Mouse (Mus musculus) heart, postnatal 10 days (tissue): ENCODE measurements at regions not wholly inside any gene's neighbourhood (a gene's known extent, or its start where the extent isn't known, plus 50 kb on each side); places are given as distances from the start of the nearest gene placed in this dataset.
A peak's percentile ranks its signal among the peaks of the same experiment; 100 is the strongest.

ENCODE experiments used
- DNase-seq, 2 experiments: peaks; one replicate each; pipeline ENCODE4 v3.0.0; 2021
- intact Hi-C: fragments of 180-260 bp; cut with DNase I; formaldehyde crosslinking; loops from one replicate; pipeline ENCODE4 v1.15.1; 2025

DNA sequence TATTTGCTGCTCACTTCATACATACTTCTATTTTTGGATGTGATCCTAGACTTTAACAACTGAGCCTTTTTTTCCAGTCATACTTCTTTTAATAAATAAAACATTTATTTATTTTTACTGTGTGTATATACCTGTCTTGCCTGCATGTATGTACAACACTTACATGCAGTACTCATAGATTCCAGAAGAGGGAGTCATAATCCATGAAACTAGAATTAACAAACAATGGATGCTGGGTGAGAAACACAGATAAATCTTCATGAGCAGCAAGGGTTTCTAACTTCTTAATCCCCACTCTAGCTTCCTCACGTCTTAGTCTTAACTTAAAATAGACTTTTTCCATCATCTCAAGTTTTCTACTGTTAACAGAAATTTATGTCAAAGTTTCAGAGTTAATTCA is 1253.7 kb upstream of the Nr2f1 start:
- intact Hi-C loops = loop anchor here (10.0 kb wide), 2 partner anchors 1162 to 1292 kb away; no protein-coding TSS in a partner anchor
- DNase-seq = no peak

DNA sequence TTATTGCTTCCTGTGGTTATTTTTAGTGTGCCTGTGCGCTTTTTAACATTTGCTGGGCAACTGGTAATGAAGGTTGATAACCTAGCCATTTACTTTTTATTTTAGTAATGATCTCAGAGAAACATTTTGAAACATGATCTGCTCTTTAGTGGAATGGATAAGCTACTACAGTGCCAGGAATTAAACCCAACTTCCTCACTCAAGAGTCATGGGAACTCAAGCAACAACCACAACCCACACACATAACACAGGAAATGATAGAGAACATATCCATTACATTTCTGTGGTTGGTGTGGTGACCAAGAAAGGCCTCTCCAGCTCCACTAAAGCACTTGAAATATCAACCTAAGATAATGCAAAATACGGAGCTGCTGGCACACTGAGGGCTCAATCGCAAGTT is 1243.6 kb upstream of the Nr2f1 start:
- DNase-seq = no peak
- intact Hi-C loops = no loop called here

DNA sequence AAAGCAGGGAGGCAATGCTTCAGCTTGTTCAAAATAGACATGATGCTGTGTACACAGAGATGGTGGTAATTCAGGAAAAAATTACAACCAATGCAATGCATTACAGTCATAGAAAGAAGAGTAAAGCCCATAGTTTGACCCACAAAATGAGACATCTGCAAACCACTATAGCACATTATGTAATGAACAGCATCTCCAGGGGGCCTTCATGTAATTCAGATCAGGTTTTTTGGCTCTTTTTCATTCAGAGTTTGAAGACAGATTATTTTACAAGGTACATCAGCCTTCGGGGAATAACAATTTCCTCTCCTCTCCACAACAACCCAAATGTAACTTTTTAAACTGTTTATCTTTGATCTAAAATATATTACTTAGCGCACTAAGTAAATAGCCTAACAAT is 1243.1 kb upstream of the Nr2f1 start:
- DNase-seq = no peak
- intact Hi-C loops = no loop called here

DNA sequence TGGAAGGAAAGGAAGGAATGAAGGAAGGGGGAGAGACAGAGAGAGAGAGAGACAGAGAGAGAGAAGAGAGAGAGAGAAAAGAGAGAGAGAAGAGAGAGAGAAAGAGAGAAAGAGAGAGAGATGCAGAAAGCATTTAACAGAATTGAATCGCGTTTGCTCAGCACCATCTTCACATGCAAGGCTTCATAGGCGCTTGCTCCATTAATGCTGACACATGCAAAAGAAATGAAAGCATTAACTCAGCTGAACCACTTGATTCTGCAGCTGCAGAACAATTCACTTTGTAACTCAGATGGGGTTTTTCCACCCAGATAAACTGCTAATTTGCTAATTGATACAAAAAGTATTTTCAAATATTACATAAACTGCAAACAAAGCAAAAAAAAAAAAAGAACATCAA is 1231.9 kb upstream of the Nr2f1 start:
- intact Hi-C loops = no loop called here
- DNase-seq = no peak

DNA sequence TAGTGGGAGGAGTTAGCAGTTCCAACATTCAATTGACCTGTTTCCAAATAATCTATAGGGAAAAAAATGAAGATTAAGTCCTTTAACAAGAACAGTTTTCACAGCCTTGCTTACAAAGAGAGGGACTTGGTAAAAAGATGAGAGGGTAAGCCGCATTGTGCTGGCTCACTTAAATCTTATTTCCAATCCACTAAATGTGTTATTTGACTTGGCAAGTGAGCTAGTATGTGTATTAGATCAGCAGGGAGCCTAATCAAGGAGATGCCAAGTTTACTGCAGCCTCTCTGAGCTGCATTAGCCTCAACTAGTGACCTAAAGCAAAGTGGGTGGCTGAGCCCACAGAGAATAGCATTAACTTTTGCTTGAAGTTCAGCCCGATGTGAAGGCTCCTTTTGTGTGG is 1231.4 kb upstream of the Nr2f1 start:
- intact Hi-C loops = no loop called here
- DNase-seq = no peak

DNA sequence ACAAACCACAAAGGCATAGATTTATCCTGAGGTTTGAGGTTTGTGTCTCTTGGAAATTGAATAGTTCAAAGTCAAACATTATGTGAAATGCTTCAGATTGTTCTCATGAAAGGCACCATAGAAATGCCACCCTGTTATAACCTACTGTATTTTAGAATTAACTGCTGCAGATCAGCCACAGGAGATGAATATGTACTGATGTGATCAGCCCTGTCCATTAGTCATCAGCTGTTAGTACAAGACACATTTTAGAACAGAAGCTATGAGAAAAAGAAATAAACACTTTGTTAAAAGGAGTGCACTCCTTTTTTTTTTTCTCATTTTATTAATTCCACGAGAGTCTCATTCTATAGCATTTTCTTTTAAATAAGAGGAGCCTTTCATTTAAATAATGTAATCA is 1231.0 kb upstream of the Nr2f1 start:
- DNase-seq = no peak
- intact Hi-C loops = no loop called here

DNA sequence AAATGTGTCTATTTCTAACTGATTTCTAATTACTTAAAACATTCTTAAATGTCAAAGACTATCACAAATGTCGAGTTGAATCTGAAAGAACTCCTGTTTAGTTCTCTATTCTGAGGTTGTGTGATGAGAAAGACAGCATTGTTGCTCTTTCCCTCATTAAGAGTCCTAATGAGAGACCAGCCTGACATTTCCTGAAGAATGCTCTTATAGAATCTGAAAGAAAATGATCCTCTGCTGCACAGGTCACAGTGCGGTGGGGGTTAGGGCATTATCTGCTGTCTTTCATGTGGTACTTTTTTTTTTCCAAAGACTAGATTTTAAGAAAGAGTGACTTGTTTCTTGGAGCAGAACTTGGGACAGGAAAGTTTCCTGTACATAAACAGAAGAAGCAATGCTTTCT is 1218.3 kb upstream of the Nr2f1 start:
- DNase-seq = no peak
- intact Hi-C loops = no loop called here

DNA sequence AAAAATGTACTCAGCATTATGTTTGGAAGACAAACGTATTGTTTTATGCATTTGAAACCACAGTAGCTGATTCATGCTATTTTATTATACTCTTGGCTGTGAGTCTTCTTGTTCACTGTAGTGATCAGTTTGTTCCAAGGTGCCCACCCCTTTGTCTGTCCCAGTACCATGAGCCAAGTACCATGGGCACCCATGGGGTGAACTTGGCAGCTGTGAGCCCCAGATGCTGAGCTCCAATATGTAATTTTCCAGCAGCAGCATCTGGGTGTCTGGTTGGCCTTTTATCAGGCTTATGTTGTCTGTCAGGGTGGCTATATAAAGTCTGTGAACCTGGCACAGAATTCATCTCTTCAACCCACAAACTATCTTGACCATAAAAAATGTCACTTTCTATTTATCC is 1200.5 kb upstream of the Nr2f1 start:
- DNase-seq = no peak
- intact Hi-C loops = no loop called here

DNA sequence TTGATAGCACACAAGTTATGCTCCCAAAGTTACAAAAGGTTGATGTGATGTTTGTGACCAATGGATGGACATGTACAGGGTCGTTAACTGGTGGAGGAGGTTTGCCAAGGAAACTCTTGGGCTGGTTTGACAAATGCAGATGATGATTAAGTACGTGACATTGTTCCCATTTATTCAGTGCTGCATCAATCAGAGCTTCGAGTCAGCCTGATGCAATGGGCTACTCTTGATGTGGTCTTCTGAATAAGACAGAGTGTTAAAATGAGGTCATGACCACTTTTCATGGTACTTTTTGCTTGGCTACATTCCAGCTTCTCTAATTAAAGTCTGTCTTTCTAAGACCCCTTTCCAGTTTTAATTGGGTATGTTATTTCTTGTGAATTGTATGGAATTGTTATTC is 1194.4 kb upstream of the Nr2f1 start:
- intact Hi-C loops = no loop called here
- no peak for DNase-seq

DNA sequence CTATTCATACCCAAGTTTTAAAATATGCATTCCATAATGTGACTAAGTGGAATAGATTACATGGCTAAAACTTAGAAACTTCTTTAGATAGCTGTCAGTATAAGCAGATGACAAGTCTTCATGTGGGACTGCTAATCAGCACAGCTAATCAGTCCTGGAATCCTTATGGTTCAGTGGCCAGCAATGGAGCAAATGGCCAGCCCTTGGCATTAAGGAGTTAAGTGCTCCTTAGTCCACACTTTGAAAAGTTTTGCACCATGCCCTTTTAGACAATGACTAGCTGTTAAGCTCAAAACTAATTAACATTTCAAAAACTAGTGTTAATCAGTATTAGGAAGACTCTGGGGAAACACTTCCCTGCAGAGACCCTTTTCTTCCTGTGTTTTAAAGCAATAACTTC is 1188.4 kb upstream of the Nr2f1 start:
- DNase-seq = no peak
- intact Hi-C loops = no loop called here

DNA sequence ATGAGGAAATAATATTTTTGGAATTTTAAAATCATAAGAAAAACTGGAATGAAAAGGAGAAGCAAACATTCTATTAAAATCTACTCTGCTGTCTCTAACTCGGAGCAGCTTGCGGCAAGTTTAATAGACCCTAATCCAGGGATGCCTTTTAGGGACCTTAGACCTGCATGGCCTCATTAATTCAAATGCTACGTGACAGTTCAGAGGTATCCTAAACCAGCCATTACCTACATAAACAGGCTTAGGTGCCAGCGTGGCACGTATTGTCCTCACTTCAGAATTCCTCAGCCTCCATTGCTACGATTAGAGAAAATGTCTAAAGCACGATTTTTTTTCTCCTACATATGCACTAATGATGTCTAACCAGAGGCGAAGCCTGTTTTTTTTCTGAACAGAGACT is 1141.9 kb upstream of the Nr2f1 start:
- intact Hi-C loops = no loop called here
- DNase-seq = no peak

DNA sequence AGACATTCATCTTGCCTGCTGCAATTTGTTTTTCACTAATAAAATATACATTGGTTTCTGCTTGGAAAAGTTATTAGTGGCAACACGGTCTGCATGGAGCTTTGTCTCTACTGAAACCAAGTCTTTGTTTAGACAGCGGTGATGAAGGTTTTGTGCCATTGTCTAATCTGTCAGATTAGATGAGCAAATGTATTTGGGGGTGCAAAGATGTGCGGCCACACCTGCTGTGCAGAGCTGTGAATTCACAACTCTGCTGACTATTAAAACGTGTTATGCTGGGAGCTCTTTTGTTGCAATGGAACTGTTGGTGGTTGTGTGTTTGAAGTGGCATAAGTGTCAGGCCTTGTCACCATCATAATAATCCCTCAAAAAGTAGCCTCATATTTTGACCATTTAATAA is 1140.9 kb upstream of the Nr2f1 start:
- intact Hi-C loops = no loop called here
- no peak for DNase-seq

DNA sequence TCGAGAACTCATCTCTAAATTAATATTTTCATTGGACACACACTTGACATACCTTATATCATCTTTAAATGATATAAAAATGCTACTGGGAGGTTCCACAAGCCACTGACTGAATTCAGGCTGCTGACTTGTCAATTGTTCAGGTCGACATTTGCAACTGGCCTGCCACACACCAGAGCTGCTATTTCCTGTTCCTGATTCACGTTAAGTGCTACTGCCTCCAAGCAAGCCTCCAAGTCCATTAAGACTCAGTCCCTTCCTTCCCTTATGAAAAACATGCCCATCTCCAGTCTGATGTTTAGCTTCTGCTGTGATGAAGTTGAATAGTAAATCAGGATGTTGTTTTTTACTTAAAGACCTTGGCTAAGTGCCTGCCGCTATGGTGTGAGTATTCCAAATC is 1140.2 kb upstream of the Nr2f1 start:
- intact Hi-C loops = no loop called here
- DNase-seq = no peak

DNA sequence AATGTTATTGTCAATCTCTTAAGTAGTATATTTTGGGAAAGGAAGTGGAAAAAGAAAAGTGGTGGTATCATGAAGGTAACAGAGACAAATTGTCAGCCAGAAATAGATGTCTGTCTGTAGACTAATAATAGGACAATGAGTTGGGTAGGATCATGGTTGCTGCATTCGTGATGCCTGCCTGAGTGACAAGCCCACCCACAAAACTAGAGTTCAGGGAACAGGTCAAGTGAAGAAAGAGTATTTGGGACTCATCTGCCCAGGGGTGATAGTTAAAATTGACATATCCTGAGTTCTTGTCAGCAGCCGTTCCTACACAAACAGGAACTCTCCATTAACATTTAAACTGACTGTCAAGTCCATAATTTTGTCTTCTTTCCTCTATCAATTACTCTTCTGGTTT is 1120.6 kb upstream of the Nr2f1 start:
- intact Hi-C loops = no loop called here
- DNase-seq = no peak

DNA sequence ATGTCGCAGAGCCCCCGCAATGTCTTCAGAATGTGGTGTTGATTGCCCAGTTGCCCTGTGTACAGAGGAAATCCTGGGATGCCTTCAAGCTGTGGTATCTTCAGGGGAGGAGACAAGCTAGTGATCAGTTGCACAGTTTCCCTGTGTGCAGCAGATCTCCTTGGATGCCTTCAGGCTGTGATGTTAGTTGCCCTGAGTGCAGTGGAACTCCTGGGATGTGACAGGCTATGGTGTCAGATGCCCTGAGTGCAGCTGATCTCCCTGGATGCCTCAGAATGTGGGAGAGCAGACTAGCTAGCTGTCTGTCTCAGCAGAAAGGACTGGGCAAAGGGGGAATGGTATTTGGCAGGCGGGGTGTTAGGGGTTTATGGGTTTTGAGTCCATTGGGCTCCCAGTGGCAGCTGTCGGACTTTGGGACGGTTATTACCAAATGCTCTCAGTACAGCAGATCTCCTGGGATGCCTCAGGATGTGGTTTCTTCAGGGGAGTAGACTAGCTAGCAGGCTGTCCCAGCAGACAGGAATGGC is 1110.1 kb upstream of the Nr2f1 start:
- no peak for DNase-seq
- intact Hi-C loops = no loop called here

DNA sequence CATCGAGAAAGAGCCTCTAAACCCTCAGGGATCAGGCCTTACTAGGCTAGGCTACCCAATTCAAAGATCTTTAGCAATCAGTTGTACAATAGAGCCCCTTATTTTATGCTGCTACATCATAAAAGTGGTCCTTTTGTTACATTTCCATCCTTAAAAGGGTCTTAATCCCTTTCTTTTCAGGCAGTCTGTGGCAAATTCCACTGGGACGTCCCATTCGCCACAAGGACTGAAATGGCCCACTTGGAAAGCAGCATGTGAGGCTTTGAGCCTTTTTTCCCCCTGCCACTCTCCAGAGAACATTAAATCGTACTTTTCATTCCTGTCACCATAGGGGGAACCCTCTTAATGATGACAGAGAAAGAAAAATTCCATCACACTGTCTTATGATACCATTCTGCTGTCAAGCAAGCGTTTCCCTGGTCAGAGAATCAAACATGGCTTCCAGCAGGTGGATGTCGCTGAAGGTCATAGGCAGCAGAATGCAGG is 1097.7 kb upstream of the Nr2f1 start:
- no peak for DNase-seq
- intact Hi-C loops = no loop called here

DNA sequence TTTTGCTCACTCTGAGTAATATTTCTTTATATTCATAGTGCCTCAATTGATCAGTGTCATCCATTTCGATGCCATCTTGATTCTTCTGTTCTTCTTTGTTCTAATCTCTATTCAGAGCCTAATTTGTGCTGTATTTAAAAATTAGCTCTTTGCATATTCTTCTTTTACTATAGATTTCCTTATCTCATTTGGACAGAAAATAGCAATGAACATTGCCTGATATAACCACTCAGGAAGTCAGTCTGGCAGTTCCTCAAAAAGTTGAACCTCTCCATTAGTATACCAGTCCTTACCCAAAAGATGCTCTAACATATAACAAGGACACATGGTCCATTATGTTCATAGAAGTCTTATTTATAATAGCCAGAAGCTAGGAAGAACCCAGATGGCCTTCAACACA is 1088.5 kb upstream of the Nr2f1 start:
- DNase-seq = no peak
- intact Hi-C loops = no loop called here

DNA sequence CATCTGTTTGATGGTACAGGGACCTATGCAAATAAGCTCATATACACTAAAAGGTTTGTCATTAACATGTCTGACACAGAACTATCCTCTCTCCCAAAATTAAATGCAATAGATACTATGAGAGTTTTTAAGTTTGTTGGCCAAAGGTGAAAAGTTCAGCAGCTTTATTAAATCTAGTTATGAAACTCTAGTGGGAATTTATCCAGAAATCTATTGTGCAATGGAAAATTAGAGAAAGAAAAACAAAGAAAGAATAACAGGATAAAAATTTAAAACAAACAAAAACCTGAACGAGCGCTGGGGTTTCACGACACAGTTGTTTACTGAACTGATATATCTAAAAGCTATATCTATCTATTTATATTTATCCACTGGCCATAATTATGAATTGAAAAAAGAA is 1086.6 kb upstream of the Nr2f1 start:
- no peak for DNase-seq
- intact Hi-C loops = no loop called here

DNA sequence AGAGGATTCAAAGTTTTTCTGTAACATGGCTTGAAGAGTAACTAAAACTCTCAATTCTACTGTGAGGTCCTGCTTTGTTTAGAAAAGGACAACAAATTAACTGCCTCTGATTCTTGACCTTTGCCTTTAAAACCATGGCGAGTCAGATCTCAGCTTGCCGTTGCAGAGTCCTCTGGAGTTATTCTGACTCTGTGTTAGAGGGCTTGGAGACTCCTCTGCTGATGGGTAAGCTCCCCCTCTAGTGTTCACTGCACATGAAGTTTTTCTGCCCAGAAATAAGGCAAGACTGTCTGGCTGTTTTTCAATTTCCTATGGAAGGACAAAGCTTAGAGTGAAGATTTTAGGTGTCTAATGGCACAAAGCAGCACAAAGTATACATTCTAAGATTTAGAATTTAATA is 1085.9 kb upstream of the Nr2f1 start:
- intact Hi-C loops = no loop called here
- DNase-seq = peak; percentile 7 to 8

DNA sequence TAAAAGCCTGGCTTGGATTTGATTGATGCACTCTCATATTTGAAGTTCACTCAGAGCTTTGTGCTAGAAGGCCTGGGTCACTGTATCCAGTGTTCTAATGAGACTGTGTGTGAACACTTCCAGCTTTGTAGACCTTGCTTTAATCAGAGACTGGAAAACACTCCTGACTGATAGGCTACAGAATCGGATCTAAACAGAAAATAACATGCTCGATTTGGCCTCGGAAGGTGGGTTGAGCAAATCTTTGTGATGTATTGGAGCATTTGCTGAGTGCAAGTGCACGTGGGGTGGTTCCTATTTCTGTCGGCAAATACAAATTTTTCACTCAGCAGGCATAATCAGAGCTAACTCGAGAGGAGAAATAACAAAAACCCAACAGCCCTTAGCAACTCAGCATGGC is 1078.2 kb upstream of the Nr2f1 start:
- no peak for DNase-seq

DNA sequence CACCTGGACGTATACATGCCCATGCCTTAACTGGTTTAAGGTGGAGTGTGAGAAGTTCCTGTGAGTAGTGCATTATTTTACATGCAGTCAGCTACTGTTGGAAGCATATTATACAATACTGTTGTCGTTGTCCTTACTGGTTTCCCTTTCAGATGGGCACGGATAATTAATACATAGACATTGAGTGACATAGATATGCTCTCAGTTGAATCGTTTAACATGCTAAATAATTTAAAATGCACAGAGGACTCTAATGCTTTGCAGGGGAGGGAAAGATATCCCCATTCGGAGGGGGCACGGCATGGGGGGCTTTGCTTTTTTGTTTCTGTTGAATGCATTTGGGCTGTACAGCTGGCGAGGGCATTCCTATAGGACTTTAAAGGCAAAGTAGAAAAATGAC is 1077.8 kb upstream of the Nr2f1 start:
- DNase-seq = no peak
- intact Hi-C loops = no loop called here

More for the DNA sequence above, 1078.2 kb upstream of the Nr2f1 start:
- intact Hi-C loops = no loop called here

DNA sequence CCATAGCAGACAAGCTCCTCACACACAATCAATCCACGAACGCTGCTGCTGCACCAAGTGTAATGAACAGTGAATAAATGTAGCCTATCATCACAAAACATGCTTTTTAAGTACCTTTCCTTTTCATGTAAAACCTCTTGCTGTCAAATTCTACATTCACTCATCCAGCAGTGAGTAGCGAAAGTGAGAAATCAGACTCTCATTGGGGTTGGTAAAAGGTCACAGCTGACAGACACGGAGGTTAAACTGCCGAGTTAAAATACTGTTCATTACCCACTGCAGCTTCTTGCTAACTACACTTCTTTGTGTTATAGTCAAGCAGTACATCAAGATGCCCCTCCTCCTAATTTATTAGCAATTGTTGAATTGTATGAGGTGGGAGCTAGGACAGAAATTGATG is 1055.8 kb upstream of the Nr2f1 start:
- DNase-seq = no peak
- intact Hi-C loops = no loop called here

DNA sequence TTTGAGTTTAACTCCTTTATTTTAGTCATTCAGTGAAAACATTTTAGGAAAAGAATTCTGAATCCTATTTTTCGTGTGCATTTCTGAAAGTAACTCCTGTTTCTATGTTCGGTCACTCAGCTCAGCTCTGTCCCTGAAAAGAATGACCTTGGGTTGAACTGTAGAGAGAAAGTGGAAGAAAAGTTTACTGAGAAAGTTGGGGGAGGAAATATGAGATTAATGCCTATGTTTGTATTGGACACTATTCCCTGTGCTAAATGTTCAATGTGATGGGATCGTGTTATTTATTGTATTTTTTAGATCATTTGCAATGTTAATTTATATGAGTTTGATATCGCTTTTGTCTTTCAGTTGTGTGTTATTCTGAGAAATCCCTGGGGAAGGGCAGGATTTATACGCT is 1052.8 kb upstream of the Nr2f1 start:
- no peak for DNase-seq
- intact Hi-C loops = no loop called here

DNA sequence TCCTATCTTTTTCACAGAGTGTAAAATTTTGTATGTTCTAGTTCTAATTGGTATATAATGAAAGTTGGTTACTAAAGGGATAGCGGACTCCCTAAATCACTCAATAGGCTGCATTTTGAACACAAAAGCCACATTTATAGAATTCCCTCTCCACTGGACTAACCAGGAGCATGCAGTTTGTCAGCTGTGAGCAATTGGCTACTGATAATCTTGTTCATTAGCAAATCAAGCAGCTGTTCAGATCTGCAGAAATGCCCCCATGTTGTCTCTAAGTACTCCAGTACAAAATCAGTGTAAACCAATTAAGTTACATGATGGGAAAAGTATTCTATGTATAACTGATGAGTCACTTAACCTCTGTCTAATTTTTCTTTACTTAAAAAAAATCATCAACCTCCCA is 1051.7 kb upstream of the Nr2f1 start:
- no peak for DNase-seq
- intact Hi-C loops = no loop called here
